Mouse (Mus musculus): ENCODE data around the gene Zfp366.

DNA sequence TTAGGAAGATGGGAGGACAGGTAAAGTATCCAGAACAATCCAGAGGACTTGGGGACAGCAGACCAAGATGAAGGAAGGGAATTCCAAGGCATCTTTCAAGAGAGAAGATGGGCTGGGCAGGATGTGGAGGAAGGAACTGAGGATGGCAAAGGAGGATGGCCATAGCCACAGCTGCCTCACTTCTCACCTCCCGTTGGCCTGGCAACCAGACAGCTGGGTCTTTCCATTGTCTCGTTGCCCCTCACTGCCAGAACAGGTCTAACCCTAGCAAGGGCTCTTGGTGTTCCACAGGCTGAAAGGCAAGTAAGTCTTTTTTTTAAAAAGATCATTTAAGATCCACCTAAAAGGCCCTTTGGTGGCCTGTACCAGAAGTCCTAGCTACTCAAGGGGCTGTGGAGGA lies 100.6 kb downstream of the Zfp366 start:
- TF ChIP-seq CTCF (IDR thresholded peaks at IDR 0.05; ENCODE audit: low read depth) (no peak), EP300 (IDR thresholded peaks at IDR 0.05; ENCODE audit: low read depth) (no peak)
